Mouse (Mus musculus) CH12F3 (cell line): ENCODE results near the gene Med15.

Experiments used
- in situ Hi-C: fragments of 300-500 bp; cut with MboI; formaldehyde crosslinking; loops from 2 replicates; pipeline ENCODE4 v1.14.3; 2020; ENCODE audit warnings: low sequenced_read_pairs

Med15 gene

DNA sequence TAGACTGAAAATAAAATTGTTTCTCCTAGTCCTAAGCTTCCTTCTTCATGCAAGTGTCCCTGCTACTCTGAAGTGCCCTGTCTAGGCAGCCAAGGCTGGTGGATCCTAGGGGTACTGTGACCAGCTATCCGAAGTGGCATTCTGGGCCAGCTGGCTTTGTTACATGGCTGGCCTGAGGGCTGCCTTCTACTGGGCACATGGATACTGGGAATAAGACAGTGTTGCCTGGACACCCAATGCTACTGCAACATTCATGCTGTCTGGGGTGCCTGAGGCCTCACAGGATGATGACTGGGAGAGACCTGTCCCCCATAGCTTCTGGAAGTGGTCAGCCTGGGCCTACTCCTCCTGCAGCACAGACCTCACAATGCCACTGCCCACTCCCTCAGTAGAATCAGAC lies 82.0 kb downstream of the Med15 start:
- in situ Hi-C loops, result no loop called here

DNA sequence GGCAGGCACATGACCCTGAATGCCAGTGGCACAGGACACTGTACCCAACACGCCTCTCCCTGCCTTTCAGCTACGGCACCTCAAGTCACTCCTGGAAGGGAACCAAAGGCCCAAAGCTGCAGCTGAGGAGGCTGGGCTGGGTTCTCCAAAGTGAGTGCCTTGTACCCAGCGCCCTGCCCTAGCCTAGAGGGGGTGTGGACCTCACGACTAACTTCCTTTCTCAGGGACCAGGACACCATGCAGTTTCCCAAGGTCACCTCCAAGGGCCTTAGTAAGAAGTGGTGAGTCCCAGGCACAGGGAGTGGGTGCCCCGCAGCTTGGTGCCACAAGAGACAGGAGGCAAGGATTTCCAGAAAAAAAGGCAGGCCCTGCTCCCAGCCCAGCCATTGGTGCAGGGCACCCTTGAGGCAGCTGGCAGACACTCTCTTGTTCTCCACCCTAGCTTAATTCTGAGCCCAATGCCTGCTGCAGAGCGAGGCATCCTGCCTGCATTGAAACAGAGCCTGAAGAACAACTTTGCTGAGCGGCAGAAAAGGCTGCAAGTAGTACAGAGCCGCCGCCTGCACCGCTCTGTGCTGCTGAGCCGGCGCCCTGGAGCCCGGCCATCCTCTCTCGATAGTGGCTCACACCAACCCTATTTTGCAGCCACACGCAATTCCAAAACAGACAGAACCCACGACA lies 82.6 kb downstream of the Med15 start:
- in situ Hi-C loops, result no loop called here

- in situ Hi-C loops, result no loop called here
Measured at GRCm38 (mm10) chr16:17647566-17648340, 84.9 kb downstream of the Med15 start.

DNA sequence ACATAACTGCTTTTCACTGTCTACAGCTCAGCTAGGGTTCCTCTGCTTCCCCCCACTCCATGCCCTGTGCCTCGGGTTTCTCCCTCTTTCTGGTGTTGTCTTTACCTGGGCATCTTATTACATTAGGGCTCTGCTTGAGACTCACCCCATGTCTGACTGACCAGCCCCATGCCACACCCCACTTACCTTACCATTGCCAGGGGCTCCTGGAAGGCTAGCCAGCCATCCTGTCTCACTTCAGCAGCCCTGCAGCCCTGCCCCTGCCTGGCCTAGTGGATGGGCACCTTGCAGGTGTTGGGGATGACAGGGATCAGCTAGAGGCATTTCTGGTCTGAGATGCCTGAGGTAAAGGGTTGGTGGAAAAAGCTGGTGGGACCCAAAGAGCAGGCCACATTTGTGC lies 85.5 kb downstream of the Med15 start:
- in situ Hi-C loops, result no loop called here

DNA sequence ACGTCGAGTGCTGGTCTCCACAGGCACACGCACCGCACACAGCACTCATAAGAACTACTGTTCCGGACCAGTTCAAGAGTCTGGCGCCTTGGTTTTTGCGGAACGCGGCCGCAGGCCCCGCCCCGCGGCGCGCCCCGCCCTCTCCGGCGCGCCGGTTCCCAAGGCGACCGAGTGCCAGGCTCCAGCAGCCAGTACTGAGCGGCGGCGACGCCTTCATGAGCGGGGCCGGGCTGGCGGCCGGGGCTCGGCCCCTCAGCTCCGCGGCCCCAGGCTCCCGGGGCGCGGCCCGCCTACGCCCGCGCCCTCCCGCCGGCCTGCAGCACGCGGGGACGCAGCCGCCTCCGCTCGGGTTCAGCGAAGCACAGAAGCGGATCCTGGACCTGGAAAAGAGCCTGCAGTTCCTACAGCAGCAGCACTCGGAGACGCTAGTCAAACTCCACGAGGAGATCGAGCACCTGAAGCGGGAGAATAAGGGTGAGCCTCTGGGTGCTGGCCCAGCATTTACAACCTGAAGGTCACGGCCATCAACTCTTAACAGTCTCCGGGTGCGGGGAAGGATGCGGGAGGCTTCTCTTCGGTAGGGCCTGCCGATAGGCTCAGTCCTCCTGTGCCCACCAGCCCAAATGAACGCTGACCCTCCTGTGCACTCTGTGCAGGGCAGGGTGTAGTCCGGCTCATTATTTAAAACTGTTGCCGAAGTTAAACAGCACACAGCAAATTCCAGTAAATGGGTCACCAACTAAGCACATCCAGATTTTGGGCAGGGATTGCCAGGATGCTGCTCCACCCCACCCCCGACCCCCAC lies 86.2 kb downstream of the Med15 start, which contains the start of gene Ccdc74a:
TSS of gene Ccdc74a (plus strand) at position 161 of the 805 bp plus-strand sequence.
- in situ Hi-C loops, result no loop called here

DNA sequence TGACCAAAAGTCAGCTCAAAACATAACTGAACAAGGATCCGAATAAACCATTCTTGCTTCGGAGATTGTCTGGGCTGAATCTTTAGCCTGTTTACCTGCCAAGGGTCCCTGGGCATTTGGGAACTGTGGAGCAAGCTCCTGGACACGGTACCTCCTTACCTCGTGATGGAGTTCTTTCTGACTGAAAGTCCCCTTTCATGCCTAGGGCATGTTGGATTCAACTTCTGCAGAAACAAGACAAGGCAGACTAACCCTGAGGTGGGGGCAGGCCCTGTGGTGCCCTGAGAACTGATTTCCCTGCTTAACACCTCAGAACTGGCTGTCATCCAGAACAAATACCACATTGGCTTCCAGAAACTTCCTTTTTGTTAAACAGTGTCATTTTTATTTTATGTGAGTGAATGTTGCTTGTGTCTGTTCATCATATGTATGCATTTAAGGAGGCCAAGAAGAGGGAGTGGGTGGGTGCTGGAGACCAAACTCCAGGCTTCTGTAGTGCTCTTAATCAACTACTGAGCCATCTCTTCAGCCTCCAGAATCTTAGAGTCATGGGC lies 89.2 kb downstream of the Med15 start:
- in situ Hi-C loops, result no loop called here

DNA sequence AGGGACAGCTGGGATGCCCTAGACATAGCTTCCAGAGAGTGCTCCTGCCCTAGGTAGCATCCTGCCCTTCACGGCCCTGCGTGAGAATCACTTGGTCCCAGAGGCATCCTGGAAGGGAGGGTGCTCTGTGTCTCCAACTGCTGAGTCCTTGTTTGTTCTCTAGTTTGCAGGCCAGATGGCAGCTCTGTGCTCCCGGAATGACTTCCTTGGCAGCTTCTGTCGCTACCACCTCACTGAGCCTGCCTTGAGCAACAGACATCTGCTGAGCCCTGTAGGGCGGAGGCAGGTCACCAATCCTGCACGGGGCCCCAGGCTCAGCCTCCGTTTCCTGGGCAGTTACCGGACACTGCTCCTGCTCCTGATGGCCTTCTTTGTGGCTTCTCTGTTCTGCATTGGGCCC lies 90.4 kb downstream of the Med15 start:
- in situ Hi-C loops, result no loop called here

DNA sequence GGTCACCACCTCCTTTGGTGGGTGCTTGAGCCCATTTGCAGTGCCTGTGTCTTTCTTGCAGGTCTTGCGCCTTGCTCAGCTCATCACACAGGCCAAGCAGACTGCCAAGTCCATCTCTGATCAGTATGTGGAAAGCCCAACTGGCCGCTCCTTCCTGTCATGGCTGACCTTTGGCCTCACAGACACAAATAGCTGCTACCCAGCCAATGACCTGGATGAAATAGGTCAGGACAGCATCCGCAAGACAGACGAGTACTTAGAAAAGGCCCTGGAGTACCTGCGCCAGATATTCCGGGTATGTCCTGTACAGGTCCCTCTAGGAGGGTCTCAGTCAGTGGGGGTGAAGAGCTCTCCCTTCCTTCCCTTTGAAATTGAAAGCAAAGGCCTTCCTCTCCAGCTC lies 91.4 kb downstream of the Med15 start:
- in situ Hi-C loops, result no loop called here

- in situ Hi-C loops, result no loop called here
Measured at GRCm38 (mm10) chr16:17640706-17641105, 92.0 kb downstream of the Med15 start.

- in situ Hi-C loops, result no loop called here
Measured at GRCm38 (mm10) chr16:17639951-17640350, 92.7 kb downstream of the Med15 start.

- in situ Hi-C loops, result no loop called here
Measured at GRCm38 (mm10) chr16:17639081-17639480, 93.6 kb downstream of the Med15 start.

DNA sequence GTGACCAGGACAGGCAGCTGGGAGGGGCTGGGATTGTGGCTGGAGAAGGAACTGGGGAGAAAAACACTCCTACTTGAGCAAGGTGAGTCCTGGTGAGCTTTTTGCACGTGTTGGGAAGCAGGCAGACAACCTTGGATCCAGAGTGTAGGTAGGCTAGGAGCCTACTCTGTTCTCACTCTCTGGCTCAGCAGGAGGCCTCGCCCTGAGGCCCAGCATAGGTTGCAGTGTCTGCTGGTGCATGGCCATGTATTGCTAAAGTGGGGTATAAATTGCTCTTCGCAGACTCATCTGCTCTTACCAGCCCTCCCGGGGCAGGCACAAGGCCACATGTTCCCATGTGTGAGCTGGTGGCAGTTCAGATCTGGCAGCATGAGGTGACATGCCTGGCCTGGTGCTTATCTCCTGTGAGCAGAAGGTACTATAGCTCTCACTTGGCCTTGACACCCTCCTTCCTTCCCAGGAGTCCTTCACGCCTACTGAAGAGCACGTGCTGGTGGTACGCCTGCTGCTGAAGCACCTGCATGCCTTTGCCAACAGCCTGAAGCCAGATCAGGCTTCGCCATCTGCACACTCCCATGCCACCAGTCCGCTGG lies 94.6 kb downstream of the Med15 start:
- in situ Hi-C loops, result no loop called here

DNA sequence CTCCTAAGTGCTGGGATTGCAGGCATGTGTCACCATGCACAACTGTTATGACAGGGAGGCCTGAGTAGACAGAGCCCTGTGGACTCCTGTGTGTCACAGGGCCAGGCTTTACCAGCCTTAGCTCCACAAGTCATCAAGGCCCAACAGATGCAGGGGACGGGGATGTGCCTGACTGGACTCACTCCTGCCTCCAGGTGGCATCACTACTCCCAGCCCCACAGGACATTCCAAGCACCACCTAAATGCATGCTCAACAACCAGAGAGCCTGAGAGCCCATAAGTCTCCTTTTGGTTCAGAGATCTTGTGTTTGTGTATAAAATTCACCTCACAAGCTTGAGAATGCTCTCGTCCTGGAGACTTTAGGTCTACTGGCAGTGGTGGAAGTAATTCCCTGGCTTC lies 95.1 kb downstream of the Med15 start:
- in situ Hi-C loops, result no loop called here

- in situ Hi-C loops, result no loop called here
Measured at GRCm38 (mm10) chr16:17636904-17637303, 95.8 kb downstream of the Med15 start.

DNA sequence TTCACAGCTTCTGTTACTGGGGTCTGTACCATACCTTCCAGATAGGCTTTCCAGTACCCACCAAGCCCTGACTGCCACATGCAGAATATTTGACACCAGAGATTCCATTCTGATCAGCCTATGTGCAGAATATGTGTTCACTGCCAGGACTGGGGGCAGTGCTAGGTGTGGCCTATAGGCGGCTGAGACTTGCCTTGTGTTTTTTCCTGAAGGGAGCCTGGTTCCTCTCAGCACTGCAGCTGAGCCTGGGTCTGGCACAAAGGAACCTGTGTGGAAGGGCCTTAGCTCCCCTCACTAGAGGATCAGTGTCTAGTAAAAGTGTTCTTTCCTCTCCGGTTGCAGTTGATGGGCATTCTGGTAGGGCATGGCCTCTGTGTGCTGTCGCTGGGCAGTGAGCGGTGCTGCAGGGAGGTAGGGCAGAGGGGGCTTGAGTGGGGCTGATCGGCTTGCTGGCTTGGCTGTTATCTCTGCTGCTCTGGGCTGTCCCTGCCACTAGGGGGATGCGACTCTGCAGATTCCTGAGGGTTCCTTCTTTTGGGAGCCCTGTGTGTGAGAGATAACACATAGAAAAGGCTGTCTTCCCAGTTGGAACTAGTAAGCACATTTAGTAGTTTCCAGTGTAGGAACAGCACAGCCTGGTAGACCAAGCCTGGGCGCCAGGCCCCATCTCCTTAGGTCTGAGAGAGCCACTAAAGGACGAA lies 99.1 kb downstream of the Med15 start:
- in situ Hi-C loops, result no loop called here

- in situ Hi-C loops, result no loop called here
Measured at GRCm38 (mm10) chr16:17632580-17632979, 100.1 kb downstream of the Med15 start.

- in situ Hi-C loops, result no loop called here
Measured at GRCm38 (mm10) chr16:17626269-17626555, 106.5 kb downstream of the Med15 start.

DNA sequence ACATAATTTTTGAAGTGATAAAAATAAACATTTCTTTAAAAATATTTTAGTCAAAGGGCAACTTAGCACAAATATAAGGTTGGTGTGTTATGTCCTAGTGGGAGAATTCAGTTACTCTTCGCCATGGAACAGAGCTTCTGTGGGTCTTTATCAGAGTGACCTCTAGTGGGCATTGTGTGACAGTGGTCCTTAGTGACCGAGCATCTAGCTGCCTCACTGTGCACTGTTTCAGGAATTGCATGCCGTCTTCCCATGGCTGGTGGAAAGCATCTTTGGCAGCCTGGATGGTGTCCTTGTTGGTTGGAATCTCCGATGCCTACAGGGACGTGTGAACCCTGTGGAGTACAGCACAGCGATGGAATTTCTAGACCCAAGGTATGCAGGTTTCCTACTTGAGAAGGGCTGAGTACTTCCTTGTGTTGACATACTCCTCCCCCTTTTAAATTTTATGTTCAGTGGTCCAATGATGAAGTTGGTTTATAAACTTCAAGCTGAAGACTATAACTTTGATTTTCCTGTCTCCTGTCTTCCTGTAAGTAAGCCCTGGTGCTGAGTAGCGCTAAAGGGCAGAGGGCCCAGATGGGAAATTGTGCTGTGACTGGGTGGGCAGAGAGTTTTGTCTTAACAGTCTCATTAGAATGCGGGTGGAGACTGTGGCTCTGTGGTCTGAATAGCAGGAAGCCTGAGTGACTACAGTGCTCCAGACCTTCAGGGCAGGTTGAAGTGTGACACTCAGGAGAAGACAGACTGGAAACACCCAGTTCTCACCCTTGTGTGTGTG lies 107.0 kb downstream of the Med15 start:
- in situ Hi-C loops, result no loop called here

DNA sequence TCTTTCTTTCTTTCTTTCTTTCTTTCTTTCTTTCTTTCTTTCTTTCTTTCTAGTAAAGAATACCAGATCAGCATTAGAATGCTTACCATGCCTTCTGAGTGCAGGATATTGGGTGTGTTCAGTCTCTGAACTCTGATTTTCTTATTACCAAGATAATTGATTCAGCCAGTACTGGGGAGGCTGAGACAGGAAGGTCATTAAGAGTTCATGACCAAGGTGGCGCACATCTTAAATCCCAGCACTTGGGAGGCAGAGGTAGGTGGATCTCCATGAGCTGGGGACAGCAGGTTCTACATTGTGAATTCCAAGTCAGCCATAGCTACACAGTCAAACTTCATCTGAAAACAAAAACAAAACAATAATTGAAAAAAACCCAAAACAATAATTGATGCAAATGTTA lies 110.8 kb downstream of the Med15 start:
- in situ Hi-C loops, result no loop called here
